Mouse (Mus musculus) c-Kit-positive CD71-positive TER-119-positive erythroid progenitor cells, embryonic 14.5 days (primary cell): ENCODE results near the gene Defb5.
"Not testable (repeated sequence)": the region's sequence is repeated elsewhere in the genome, so short reads cannot be mapped to it uniquely, and the experiment has no call there.

Experiments used
- DNase-seq: peaks from one replicate; pipeline ENCODE4 v3.0.0-alpha.2; 2013; ENCODE audit warnings: low spot score

Gene Defb5

GRCm38 (mm10) chr8:19247280-19247679, at the start of gene Defb5:
Gene Defb5 (plus strand): TSS chr8:19247580.
- DNase-seq, result no peak

GRCm38 (mm10) chr8:19225161-19225560, 22.2 kb upstream of the Defb5 start, which contains the start of gene Defb6:
Gene Defb6 (plus strand): TSS chr8:19225478.
- DNase-seq, result no peak

GRCm38 (mm10) chr8:19238101-19238500, 9.3 kb upstream of the Defb5 start:
- DNase-seq, result no peak

GRCm38 (mm10) chr8:19239616-19240015, 7.8 kb upstream of the Defb5 start, which contains the start of gene Defb46:
Gene Defb46 (plus strand): TSS chr8:19239916.
- no peak for DNase-seq

GRCm38 (mm10) chr8:19258136-19258535, 10.8 kb downstream of the Defb5 start:
- DNase-seq, result no peak

- DNase-seq, result no peak
These were observed 12.3 kb downstream of the Defb5 start for GRCm38 (mm10) chr8:19259667-19260066.

GRCm38 (mm10) chr8:19293060-19293459, 45.7 kb downstream of the Defb5 start, which contains the start of gene Defb3:
Gene Defb3 (plus strand): TSS chr8:19293360.
- not testable (repeated sequence) for DNase-seq

GRCm38 (mm10) chr8:19298361-19298760, 51.0 kb downstream of the Defb5 start:
- DNase-seq, result not testable (repeated sequence)
